Mouse (Mus musculus) B cell, adult 2 months (primary cell): ENCODE data around the gene Tnip1.

Experiments
- DNase-seq, 2 experiments: peaks; one replicate each; pipeline ENCODE4 v3.0.0; 2022

Gene Tnip1

GRCm38 (mm10) chr11:54962810-54963209 lies at the start of gene Tnip1:
Gene Tnip1, minus strand, starts transcription at chr11:54962917.
- DNase-seq = peak; percentile 56

- DNase-seq = no peak
These were observed 48.7 kb upstream of the Tnip1 start for GRCm38 (mm10) chr11:55011440-55011839.

- DNase-seq = no peak
These were observed 45.5 kb upstream of the Tnip1 start for GRCm38 (mm10) chr11:55008230-55008629.

- DNase-seq = no peak
These were observed 43.0 kb upstream of the Tnip1 start for GRCm38 (mm10) chr11:55005684-55006083.

- DNase-seq = no peak
These were observed 42.3 kb upstream of the Tnip1 start for GRCm38 (mm10) chr11:55004970-55005502.

- DNase-seq = peak in 1 of 2 experiments; percentile 19
These were observed 36.0 kb upstream of the Tnip1 start for GRCm38 (mm10) chr11:54998708-54999107.

- peak; percentile 75 to 77 for DNase-seq
These were observed 35.6 kb upstream of the Tnip1 start for GRCm38 (mm10) chr11:54998284-54998683.

GRCm38 (mm10) chr11:54996176-54996575 lies 33.5 kb upstream of the Tnip1 start:
- DNase-seq = no peak

GRCm38 (mm10) chr11:54989920-54990319 lies 27.2 kb upstream of the Tnip1 start:
- DNase-seq = no peak

- DNase-seq = no peak
These were observed 26.1 kb upstream of the Tnip1 start for GRCm38 (mm10) chr11:54988754-54989349.

- peak; percentile 74 for DNase-seq
These were observed 25.3 kb upstream of the Tnip1 start for GRCm38 (mm10) chr11:54987974-54988373.

GRCm38 (mm10) chr11:54985086-54985485 lies 22.4 kb upstream of the Tnip1 start:
- no peak for DNase-seq

- no peak for DNase-seq
These were observed 21.9 kb upstream of the Tnip1 start for GRCm38 (mm10) chr11:54984581-54984980.

GRCm38 (mm10) chr11:54984085-54984484 lies 21.4 kb upstream of the Tnip1 start:
- DNase-seq = peak; percentile 80 to 82

GRCm38 (mm10) chr11:54982520-54982919 lies 19.8 kb upstream of the Tnip1 start:
- no peak for DNase-seq

GRCm38 (mm10) chr11:54981630-54982029 lies 18.9 kb upstream of the Tnip1 start:
- DNase-seq = no peak

GRCm38 (mm10) chr11:54977385-54977937 lies 14.7 kb upstream of the Tnip1 start:
- DNase-seq = no peak

GRCm38 (mm10) chr11:54976351-54976750 lies 13.6 kb upstream of the Tnip1 start:
- DNase-seq = no peak

- no peak for DNase-seq
These were observed 13.0 kb upstream of the Tnip1 start for GRCm38 (mm10) chr11:54975756-54976155.

- DNase-seq = no peak
These were observed 12.6 kb upstream of the Tnip1 start for GRCm38 (mm10) chr11:54975340-54975739.

- DNase-seq = no peak
These were observed 11.9 kb upstream of the Tnip1 start for GRCm38 (mm10) chr11:54974639-54975038.

- peak; percentile 63 to 66 for DNase-seq
These were observed 10.9 kb upstream of the Tnip1 start for GRCm38 (mm10) chr11:54973481-54974212.

GRCm38 (mm10) chr11:54972789-54973188 lies 10.1 kb upstream of the Tnip1 start:
- DNase-seq = no peak
